Mouse (Mus musculus): ENCODE data around the gene Acot2. TPM values are rescaled to one million over a fixed set of nuclear protein-coding genes. Genes with fewer than 3 reads are reported as not detected.
"Not testable (repeated sequence)": the region's sequence is repeated elsewhere in the genome, so short reads cannot be mapped to it uniquely, and the experiment has no call there.

The Acot2 gene
- polyA plus RNA-seq, 1 experiment from 2014 or later, result 12.2 TPM

DNA sequence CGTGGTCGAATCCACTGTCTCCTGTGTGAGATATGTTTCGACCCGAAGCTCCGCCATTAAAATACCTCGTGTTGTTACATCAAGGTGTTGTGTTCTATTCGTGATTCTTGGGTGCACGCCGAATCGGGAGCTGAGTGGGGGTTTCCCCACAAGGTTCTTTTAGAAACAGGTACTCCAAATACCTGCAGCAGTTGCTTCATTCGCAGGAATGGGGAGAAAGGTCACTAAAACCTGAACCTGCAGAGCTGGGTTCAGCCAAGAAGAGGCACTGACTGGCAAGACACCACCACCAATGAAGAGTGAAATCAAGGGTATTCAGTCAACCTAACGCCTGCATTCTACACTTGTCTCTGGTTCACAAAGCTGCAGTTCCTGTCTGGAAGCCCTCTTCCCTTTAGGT is 20.6 kb downstream of the Acot2 start:
- Histone ChIP-seq H3K9ac (ENCODE audit: low read length) (no peak overlapping the region; the same call in 1 of the 2 replicates), H3K4me3 (ENCODE audit: low read depth, low read length) (no peak overlapping the region), H3K36me3 (ENCODE audit: control insufficient read depth, insufficient read depth, low read length) (no peaks in the 10 kb centered on the region), H3K4me2 (ENCODE audit: low read depth, low read length, severe bottlenecking) (no peak overlapping the region), H3K27me3 (ENCODE audit: control insufficient read depth, insufficient read depth, low read length) (no peaks in the 10 kb centered on the region), H3K27ac (ENCODE audit: low read depth, low read length) (no peak overlapping the region), H3K4me1 (replicated peaks; ENCODE audit: control insufficient read depth, insufficient read depth, low read length) (peaks cover 11% of the 10 kb centered on the region; the same call in 1 of the 2 replicates), H3K9me3 (ENCODE audit: control insufficient read depth, low read length) (no peaks in the 10 kb centered on the region)
- no peak for DNase-seq (ENCODE audit: low spot score)
- no peak for ATAC-seq (replicated peaks; ENCODE audit: low FRiP score)
- WGBS, result 95% methylated on average over 12 of the region's 12 CpGs

DNA sequence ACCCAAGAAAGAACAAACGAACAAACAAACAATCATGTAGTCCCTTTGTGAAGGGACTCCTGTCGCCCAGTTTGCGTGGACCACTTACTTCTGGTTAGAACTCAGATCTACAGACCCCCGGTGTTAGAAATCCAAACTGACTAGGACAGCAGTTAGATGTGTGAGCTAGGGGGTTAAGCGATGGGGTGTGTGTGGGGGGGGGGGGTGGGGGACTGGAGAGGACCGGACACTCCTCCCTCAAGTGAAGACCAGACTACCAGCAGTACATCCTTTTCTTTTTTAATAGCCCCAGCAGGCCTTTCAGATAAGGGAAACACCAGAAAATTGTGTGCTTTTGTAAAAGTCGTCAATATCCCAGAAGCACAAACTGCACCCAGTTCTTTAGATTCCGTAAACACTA is 21.1 kb downstream of the Acot2 start:
- peak overlapping the region; percentile 63 for H3K9ac ChIP-seq (ENCODE audit: low read length)
- H3K4me3 ChIP-seq (ENCODE audit: low read depth, low read length), result peak overlapping the region; percentile 34; the same call in 1 of the 2 replicates
- peak overlapping the region; percentile 57; the same call in 1 of the 2 replicates for H3K4me2 ChIP-seq (ENCODE audit: low read depth, low read length, severe bottlenecking)
- DNase-seq (ENCODE audit: low spot score) (no peak), ATAC-seq (replicated peaks; ENCODE audit: low FRiP score) (no peak)
- H3K27ac ChIP-seq (ENCODE audit: low read depth, low read length), result 0 out of 2 replicates have a peak overlapping the region, but pooled peaks have one; percentile 58
- no peaks in the 10 kb centered on the region for H3K9me3 ChIP-seq (ENCODE audit: control insufficient read depth, low read length)
- 53% methylated on average over 8 of the region's 8 CpGs for WGBS
- no peaks in the 10 kb centered on the region for H3K36me3 ChIP-seq (ENCODE audit: control insufficient read depth, insufficient read depth, low read length)
- H3K4me1 ChIP-seq (replicated peaks; ENCODE audit: control insufficient read depth, insufficient read depth, low read length), result peaks cover 11% of the 10 kb centered on the region; the same call in 1 of the 2 replicates
- no peaks in the 10 kb centered on the region for H3K27me3 ChIP-seq (ENCODE audit: control insufficient read depth, insufficient read depth, low read length)

- DNase-seq (ENCODE audit: low spot score) (peak; percentile 83), ATAC-seq (replicated peaks; ENCODE audit: low FRiP score) (peak; percentile 95)
- peaks cover 11% of the 10 kb centered on the region; the same call in 1 of the 2 replicates for H3K4me1 ChIP-seq (replicated peaks; ENCODE audit: control insufficient read depth, insufficient read depth, low read length)
- H3K27me3 ChIP-seq (ENCODE audit: control insufficient read depth, insufficient read depth, low read length); H3K36me3 ChIP-seq (ENCODE audit: control insufficient read depth, insufficient read depth, low read length); H3K9me3 ChIP-seq (ENCODE audit: control insufficient read depth, low read length): not testable (repeated sequence)
- 0 out of 2 replicates have a peak within 1 kb of the TSS, but pooled peaks have one; percentile 58 for H3K27ac ChIP-seq (ENCODE audit: low read depth, low read length)
- peak within 1 kb of the TSS; percentile 63 for H3K9ac ChIP-seq (ENCODE audit: low read length)
- H3K4me3 ChIP-seq (ENCODE audit: low read depth, low read length), result peak within 1 kb of the TSS; percentile 34
- 2% methylated on average over 60 of the region's 70 CpGs for WGBS
- peak within 1 kb of the TSS; percentile 57 for H3K4me2 ChIP-seq (ENCODE audit: low read depth, low read length, severe bottlenecking)
Observed at GRCm38 (mm10) chr12:84009171-84009965, 21.7 kb downstream of the Acot2 start, which contains the start of gene Acot1. Gene Acot1 (plus strand): TSS chr12:84009490.

DNA sequence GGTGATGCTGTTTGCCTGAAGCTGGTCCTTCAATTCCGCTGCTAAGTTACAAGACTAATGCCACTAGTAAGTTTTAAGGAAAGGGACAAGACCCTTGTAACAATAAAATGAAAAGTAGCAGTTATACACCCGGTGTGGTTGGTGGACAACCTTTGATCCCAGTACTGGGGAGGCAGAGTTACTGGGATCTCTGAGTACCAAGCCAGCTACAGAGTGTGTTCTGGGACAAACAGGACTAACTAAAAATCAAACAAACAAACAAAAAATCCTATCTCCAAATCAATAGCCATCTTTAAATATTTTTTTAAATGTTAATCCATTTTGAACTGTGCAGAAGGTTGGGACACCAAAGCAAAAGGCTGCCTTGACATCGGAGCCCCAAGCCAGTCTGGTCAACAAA is 22.5 kb downstream of the Acot2 start:
- no peak for DNase-seq (ENCODE audit: low spot score)
- Histone ChIP-seq H3K27ac (ENCODE audit: low read depth, low read length) (no peak overlapping the region), H3K36me3 (ENCODE audit: control insufficient read depth, insufficient read depth, low read length) (no peaks in the 10 kb centered on the region), H3K4me2 (ENCODE audit: low read depth, low read length, severe bottlenecking) (peak overlapping the region; percentile 57; the same call in 1 of the 2 replicates), H3K4me3 (ENCODE audit: low read depth, low read length) (peak overlapping the region; percentile 34), H3K9me3 (ENCODE audit: control insufficient read depth, low read length) (no peaks in the 10 kb centered on the region), H3K4me1 (replicated peaks; ENCODE audit: control insufficient read depth, insufficient read depth, low read length) (peaks cover 11% of the 10 kb centered on the region; the same call in 1 of the 2 replicates), H3K27me3 (ENCODE audit: control insufficient read depth, insufficient read depth, low read length) (no peaks in the 10 kb centered on the region), H3K9ac (ENCODE audit: low read length) (no peak overlapping the region; the same call in 1 of the 2 replicates)
- WGBS, result 84% methylated on average over 3 of the region's 3 CpGs
- no peak for ATAC-seq (replicated peaks; ENCODE audit: low FRiP score)

DNA sequence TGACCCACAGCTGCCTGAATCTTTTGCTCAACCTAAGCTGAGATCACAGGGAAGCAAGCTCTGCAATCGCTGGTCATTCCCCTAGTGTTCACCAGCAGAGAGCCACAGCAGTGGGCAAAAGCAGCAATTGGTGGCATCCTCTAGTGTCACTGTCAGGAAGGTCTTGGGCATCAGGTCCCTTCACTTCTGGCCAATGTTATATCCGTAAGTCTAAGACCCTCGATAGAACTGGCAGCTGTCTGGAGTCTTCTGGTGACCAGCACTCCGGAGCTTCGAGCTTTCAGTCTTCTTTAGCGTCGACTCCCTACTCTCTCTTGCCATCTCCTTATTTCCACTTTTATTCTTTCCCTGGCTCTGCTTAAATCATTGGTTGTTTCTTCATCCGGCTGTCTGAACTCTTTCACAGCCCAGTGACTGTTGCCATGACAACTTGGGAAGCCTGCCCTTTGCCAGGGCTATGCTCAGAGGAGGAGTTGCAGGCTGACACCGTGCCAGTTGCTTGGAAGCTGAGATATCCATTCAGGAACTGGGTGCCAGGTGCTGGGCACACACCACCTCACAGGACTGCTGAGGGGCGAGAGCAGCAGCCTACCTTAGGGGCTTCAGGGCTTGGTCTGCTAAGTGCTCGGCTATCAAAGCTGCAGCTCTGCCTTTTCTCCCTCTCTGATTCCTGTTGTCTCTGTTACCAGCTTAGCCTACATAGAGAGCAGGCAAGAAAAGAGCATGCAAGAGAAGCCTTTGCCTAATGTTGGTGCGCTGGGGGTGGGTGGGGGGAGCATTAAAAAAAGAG is 23.8 kb downstream of the Acot2 start:
- H3K27ac ChIP-seq (ENCODE audit: low read depth, low read length), result no peak overlapping the region
- no peaks in the 10 kb centered on the region for H3K9me3 ChIP-seq (ENCODE audit: control insufficient read depth, low read length)
- peak overlapping the region; percentile 2; the same call in 1 of the 2 replicates for H3K4me3 ChIP-seq (ENCODE audit: low read depth, low read length)
- H3K9ac ChIP-seq (ENCODE audit: low read length), result no peak overlapping the region
- no peaks in the 10 kb centered on the region for H3K36me3 ChIP-seq (ENCODE audit: control insufficient read depth, insufficient read depth, low read length)
- peaks cover 11% of the 10 kb centered on the region; the same call in 1 of the 2 replicates for H3K4me1 ChIP-seq (replicated peaks; ENCODE audit: control insufficient read depth, insufficient read depth, low read length)
- H3K4me2 ChIP-seq (ENCODE audit: low read depth, low read length, severe bottlenecking), result peak overlapping the region; percentile 39; the same call in 1 of the 2 replicates
- peak; percentile 54 for ATAC-seq (replicated peaks; ENCODE audit: low FRiP score)
- peak; percentile 78 for DNase-seq (ENCODE audit: low spot score)
- WGBS, result 36% methylated on average over 12 of the region's 12 CpGs
- no peaks in the 10 kb centered on the region for H3K27me3 ChIP-seq (ENCODE audit: control insufficient read depth, insufficient read depth, low read length)

DNA sequence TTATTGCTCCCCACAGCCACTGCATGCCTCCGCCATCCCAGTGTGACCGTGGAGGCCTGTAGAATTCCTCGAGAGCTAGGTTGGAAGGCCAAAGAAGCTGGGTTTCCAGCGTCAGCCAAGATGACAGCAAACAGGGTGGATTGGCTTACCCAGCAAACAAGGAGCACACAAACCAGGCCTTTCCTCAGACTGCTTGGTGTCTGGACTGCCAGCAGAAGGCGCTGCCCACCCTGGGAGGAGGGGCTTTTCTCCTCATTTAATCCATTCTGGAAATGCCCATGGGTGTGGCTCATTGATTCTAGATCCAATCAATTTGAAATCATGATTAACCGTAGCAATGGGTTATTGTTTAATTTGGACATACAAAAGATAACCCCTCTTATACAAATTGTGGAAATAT is 25.5 kb downstream of the Acot2 start:
- 67% methylated on average over 6 of the region's 6 CpGs for WGBS
- Histone ChIP-seq H3K4me2 (ENCODE audit: low read depth, low read length, severe bottlenecking) (no peak overlapping the region), H3K4me3 (ENCODE audit: low read depth, low read length) (no peak overlapping the region), H3K4me1 (replicated peaks; ENCODE audit: control insufficient read depth, insufficient read depth, low read length) (peaks cover 11% of the 10 kb centered on the region; the same call in 1 of the 2 replicates), H3K27me3 (ENCODE audit: control insufficient read depth, insufficient read depth, low read length) (no peaks in the 10 kb centered on the region), H3K36me3 (ENCODE audit: control insufficient read depth, insufficient read depth, low read length) (no peaks in the 10 kb centered on the region), H3K27ac (ENCODE audit: low read depth, low read length) (no peak overlapping the region), H3K9me3 (ENCODE audit: control insufficient read depth, low read length) (no peaks in the 10 kb centered on the region), H3K9ac (ENCODE audit: low read length) (no peak overlapping the region)
- ATAC-seq (replicated peaks; ENCODE audit: low FRiP score) (no peak), DNase-seq (ENCODE audit: low spot score) (peak; percentile 52)

- whole genome bisulfite sequencing, result 91% methylated on average over 7 of the region's 7 CpGs
- ATAC-seq (replicated peaks; ENCODE audit: low FRiP score) (no peak), DNase-seq (ENCODE audit: low spot score) (no peak)
- Histone ChIP-seq H3K4me2 (ENCODE audit: low read depth, low read length, severe bottlenecking) (no peak overlapping the region), H3K27me3 (ENCODE audit: control insufficient read depth, insufficient read depth, low read length) (no peaks in the 10 kb centered on the region), H3K4me1 (replicated peaks; ENCODE audit: control insufficient read depth, insufficient read depth, low read length) (peaks cover 11% of the 10 kb centered on the region; the same call in 1 of the 2 replicates), H3K36me3 (ENCODE audit: control insufficient read depth, insufficient read depth, low read length) (no peaks in the 10 kb centered on the region), H3K27ac (ENCODE audit: low read depth, low read length) (no peak overlapping the region), H3K9ac (ENCODE audit: low read length) (no peak overlapping the region), H3K4me3 (ENCODE audit: low read depth, low read length) (no peak overlapping the region), H3K9me3 (ENCODE audit: control insufficient read depth, low read length) (no peaks in the 10 kb centered on the region)
Observed at GRCm38 (mm10) chr12:84013701-84014100, 26.0 kb downstream of the Acot2 start.

- ATAC-seq (replicated peaks; ENCODE audit: low FRiP score); H3K27me3 ChIP-seq (ENCODE audit: control insufficient read depth, insufficient read depth, low read length); H3K36me3 ChIP-seq (ENCODE audit: control insufficient read depth, insufficient read depth, low read length); H3K4me3 ChIP-seq (ENCODE audit: low read depth, low read length); H3K4me1 ChIP-seq (replicated peaks; ENCODE audit: control insufficient read depth, insufficient read depth, low read length); H3K9ac ChIP-seq (ENCODE audit: low read length); H3K27ac ChIP-seq (ENCODE audit: low read depth, low read length); DNase-seq (ENCODE audit: low spot score); H3K4me2 ChIP-seq (ENCODE audit: low read depth, low read length, severe bottlenecking); H3K9me3 ChIP-seq (ENCODE audit: control insufficient read depth, low read length): not testable (repeated sequence)
- 87% methylated on average over 7 of the region's 7 CpGs for WGBS
Observed at GRCm38 (mm10) chr12:84020528-84020927, 32.9 kb downstream of the Acot2 start.

Data from forebrain, embryonic 11.5 days (tissue).